Mouse (Mus musculus) cerebral cortex, adult 2 months (tissue): ENCODE measurements around the gene Foxd1.

ENCODE experiments used
- WGBS: fragments of 180-500 bp; shearing (Covaris S2); methylation state at CpG from one replicate; pipeline ENCODE4 v1.1.7; 2018; 5-methylcytosine and 5-hydroxymethylcytosine counted together

Gene Foxd1

GRCm38 (mm10) chr13:98389092-98389491, 35.0 kb downstream of the Foxd1 start:
- 61% methylated on average over 1 of the region's 1 CpGs for WGBS

GRCm38 (mm10) chr13:98390363-98390762, 36.3 kb downstream of the Foxd1 start:
- WGBS, result 29% methylated on average over 6 of the region's 6 CpGs

DNA sequence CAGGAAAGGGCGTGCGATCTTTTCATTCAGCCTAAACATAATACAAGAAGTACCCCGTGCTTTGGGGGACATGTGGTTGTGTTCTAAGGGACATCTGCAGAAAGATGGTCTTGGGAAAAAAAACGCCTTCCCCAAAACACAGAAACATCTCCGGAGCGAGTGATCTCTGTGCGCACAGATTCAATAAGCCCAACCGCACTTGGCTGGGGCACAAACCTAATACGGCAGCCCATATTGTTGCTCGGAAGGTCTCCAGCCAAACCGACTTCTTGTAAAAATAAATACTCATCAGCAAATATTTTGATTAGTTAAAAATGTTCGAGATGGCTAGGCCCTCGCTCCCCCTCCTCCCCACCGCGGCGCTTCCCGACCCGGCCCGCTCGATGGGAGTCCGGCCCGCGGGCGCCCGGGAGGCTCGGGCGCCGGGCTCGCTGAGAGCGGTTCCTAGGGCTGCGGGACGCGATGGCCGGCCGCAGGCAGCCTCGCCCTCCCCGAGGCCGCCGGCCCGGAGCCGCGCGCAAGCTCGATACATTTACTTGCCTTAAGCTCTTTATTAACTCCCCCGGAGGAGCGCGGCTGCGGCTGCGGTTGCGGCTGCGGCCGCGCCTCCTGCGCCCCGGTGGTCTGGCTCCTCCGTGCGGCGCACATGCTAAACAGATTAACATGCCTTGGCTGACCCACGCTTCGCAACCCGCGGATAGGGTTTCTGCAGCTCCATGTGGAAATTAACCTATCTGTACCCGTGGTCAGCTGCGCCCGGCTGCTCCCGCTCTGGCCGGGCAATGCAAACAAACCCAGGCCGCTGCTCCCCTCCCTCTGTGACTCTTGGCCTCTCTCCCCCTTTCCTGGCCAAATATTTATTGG, 37.0 kb downstream of the Foxd1 start:
- WGBS, result 3% methylated on average over 68 of the region's 68 CpGs

DNA sequence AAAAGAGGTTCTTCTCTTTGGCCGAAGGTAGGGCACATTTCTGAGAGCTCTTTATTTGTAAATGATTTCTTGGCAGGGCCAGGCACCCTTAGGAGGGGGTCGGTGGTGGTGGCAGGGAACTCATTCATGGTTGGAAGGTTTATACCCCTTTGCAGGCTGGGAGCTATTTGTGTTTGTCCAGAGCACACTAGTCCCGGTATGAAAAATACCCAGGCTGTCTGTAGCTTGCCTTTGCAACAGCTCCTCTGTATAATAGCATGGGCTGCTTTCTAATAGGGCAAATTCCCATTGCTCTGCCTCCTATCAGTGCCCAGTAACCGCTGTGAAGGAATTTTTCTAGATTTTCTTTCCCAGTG, 37.6 kb downstream of the Foxd1 start:
- WGBS, result 25% methylated on average over 4 of the region's 4 CpGs

DNA sequence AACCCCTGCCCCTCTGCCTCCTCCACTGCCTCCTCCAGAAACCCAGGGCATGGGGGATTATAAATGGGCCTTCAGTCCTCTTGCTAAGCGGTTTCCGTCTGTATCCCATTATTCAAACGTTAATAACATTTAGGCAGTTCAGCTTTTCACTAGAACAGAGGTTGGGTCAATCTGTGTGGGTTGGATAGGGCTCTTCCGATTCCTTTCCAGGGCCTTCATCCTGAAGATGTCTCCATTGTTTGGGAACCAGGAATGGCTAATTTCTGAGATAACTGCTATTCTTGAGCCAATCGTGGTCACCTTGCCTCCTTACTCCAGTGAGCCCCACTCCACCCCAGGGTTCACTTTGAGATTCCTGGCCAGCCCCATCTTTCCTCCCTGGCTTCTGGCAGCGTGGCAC, 38.0 kb downstream of the Foxd1 start:
- WGBS, result 43% methylated on average over 6 of the region's 6 CpGs

DNA sequence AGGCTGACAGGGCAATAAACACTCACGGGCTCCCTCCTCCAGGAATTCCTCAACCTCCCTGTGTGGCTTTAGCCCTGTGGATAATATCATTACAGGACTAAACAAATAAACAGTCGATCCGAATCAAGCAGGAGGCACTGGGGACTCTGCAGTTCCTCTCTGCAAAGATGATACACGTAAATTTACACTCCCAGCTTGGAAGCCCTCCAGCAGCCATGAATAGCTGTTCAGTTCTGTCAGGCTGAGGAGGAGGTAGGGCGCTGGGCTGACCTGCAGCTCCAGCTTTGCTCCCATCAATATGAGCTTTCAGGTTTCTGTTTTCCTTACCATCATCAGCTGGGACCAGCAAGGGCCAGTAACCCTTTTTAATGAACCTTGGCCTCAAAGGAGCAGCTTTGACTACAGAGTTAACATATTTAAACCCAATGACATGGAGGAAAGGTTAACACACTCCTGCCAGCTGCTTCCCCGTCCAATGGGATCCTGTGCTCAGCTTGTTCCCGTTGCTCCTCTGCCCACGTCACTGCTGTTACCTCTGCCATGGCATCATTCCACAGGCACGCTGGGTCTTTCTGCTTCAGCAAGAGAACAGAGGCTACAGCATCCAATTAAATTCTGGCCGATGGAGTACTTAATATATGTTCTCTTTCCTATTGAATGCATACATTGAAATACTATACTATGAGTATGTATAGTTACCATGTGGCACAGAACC, 39.5 kb downstream of the Foxd1 start:
- 35% methylated on average over 10 of the region's 10 CpGs for WGBS
